Mouse (Mus musculus) stomach, postnatal 0 days (tissue): ENCODE results near the gene Pdcd7. TPM values are rescaled to one million over a fixed set of nuclear protein-coding genes. Genes with fewer than 3 reads are reported as not detected.

Source experiments
- ATAC-seq: fragments of 200-750 bp; cut with Nextera tagmentation; 2 replicates; pipeline ENCODE4 v1.8.0; 2017; ENCODE audit not compliant: low FRiP score, low TSS enrichment
- DNase-seq: peaks from one replicate; pipeline ENCODE4 v3.0.0-alpha.2; 2016; ENCODE audit warnings: low spot score
- H3K27ac ChIP-seq: fragments of 300-500 bp; sonication (generic); replicated peaks from 2 replicates; pipeline ENCODE4 v1.5.1; 2014; ENCODE audit warnings: mild to moderate bottlenecking, control low read depth
- H3K27me3 ChIP-seq: fragments of 300-500 bp; sonication (generic); 2 replicates; pipeline ENCODE4 v1.6.1; 2014; ENCODE audit warnings: low read length; ENCODE audit not compliant: control insufficient read depth, insufficient read depth
- H3K36me3 ChIP-seq: fragments of 300-500 bp; sonication (generic); 2 replicates; pipeline ENCODE4 v1.6.1; 2014; ENCODE audit warnings: low read length, mixed read lengths; ENCODE audit not compliant: control insufficient read depth, insufficient read depth
- H3K4me1 ChIP-seq: fragments of 300-500 bp; sonication (generic); replicated peaks from 2 replicates; pipeline ENCODE4 v1.6.1; 2014; ENCODE audit warnings: antibody characterized with exemption; ENCODE audit not compliant: control insufficient read depth, insufficient read depth
- H3K4me2 ChIP-seq: fragments of 300-500 bp; sonication (generic); replicated peaks from 2 replicates; pipeline ENCODE4 v1.6.1; 2014; ENCODE audit warnings: low read depth, mild to moderate bottlenecking, control low read depth, moderate library complexity
- H3K4me3 ChIP-seq: fragments of 300-500 bp; sonication (generic); 2 replicates; pipeline ENCODE4 v1.5.1; 2014; ENCODE audit warnings: low read depth, low read length, control low read depth
- H3K9ac ChIP-seq: fragments of 300-500 bp; sonication (generic); 2 replicates; pipeline ENCODE4 v1.6.1; 2014; ENCODE audit warnings: mild to moderate bottlenecking, low read length, control low read depth, mixed read lengths
- H3K9me3 ChIP-seq: fragments of 300-500 bp; sonication (generic); 2 replicates; pipeline ENCODE4 v1.6.1; 2016; ENCODE audit warnings: low read length; ENCODE audit not compliant: control insufficient read depth
- CTCF ChIP-seq: IDR thresholded peaks from 2 replicates; pipeline ENCODE4 v1.5.1; 2016; ENCODE audit warnings: antibody characterized with exemption, low read depth, mild to moderate bottlenecking, moderate library complexity
- EP300 ChIP-seq: optimal IDR thresholded peaks from 2 replicates; pipeline ENCODE3; 2016; ENCODE audit warnings: antibody characterized with exemption
- WGBS: fragments of 180-500 bp; shearing (Covaris S2); extraction: QIAGEN DNeasy Blood & Tissue Kit; methylation state at CpG from one replicate; pipeline ENCODE4 v1.1.7; 2014; 5-methylcytosine and 5-hydroxymethylcytosine counted together
- polyA plus RNA-seq: library from polyadenylated mRNA; unstranded; fragments of >200 nt; fragmentation: Nextera tagmentation; extraction: Ambion mirVana; gene quantifications from 2 replicates; pipeline ENCODE4 v1.2.1, GENCODE M21; 2015

The Pdcd7 gene
- polyA plus RNA-seq, 1 experiment from 2014 or later: 5.8 TPM

- H3K9me3 ChIP-seq: no peaks in the 10 kb centered on the region
- H3K4me1 ChIP-seq: peaks cover 6% of the 10 kb centered on the region
- DNase-seq (peak; percentile 67), ATAC-seq (peak; percentile 85)
- under 1% methylated on average over 67 of the region's 77 CpGs for WGBS
- H3K27me3 ChIP-seq: no peaks in the 10 kb centered on the region
- no peaks in the 10 kb centered on the region for H3K36me3 ChIP-seq
- H3K27ac ChIP-seq: peak overlapping the region; percentile 100
- H3K4me3 ChIP-seq: peak overlapping the region; percentile 94
- peak overlapping the region; percentile 84 for H3K4me2 ChIP-seq
- H3K9ac ChIP-seq: peak overlapping the region; percentile 98
- no peak for TF ChIP-seq CTCF
- no peak for TF ChIP-seq EP300
Measured at GRCm38 (mm10) chr9:65346476-65347111, 690 bp downstream of the Pdcd7 start.

DNA sequence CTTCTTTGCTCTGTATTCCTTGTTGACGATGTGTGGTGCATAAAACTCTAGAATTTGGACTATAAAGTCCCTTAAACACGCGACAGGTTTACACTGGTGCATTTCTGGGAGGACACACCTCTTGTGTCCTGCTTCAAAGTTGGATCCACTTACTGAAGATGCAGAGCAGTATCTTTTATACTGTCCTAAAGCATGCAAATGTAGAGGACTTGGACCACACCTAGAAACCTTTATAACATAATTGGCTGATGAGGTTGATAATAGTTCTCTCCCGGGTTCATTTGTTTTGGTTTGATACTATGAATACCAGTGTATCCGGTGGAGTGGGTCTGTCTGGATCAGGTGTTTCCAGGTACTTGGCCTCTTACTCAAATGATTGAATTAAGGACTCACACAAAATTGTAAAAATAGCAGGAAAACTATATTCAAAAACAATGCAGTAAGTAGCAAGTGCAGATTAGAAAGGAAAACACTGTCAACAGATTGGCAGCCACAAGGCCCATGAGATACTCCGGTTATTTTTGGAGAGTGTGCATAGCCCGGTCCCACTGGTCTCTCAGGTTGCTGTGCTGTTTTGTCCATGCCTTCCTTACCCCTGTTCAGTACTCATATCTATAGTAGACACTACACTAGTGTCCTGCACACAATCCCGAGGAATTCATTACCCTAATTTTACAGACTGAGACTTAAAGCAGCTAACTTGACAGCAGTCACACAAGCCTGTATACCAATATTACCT, 1.4 kb downstream of the Pdcd7 start:
- ATAC-seq (no peak), DNase-seq (no peak)
- peak overlapping the region; percentile 84 for H3K4me2 ChIP-seq
- no peaks in the 10 kb centered on the region for H3K36me3 ChIP-seq
- H3K27me3 ChIP-seq: no peaks in the 10 kb centered on the region
- H3K9ac ChIP-seq: peak overlapping the region; percentile 98
- TF ChIP-seq EP300 (no peak), CTCF (no peak)
- peak overlapping the region; percentile 100 for H3K27ac ChIP-seq
- H3K9me3 ChIP-seq: no peaks in the 10 kb centered on the region
- WGBS: 33% methylated on average over 8 of the region's 8 CpGs
- H3K4me1 ChIP-seq: peaks cover 6% of the 10 kb centered on the region
- peak overlapping the region; percentile 94 for H3K4me3 ChIP-seq

- ATAC-seq: no peak
- no peak overlapping the region for H3K4me3 ChIP-seq
- no peaks in the 10 kb centered on the region for H3K4me1 ChIP-seq
- no peak overlapping the region for H3K9ac ChIP-seq
- 77% methylated on average over 5 of the region's 5 CpGs for WGBS
- H3K36me3 ChIP-seq: peaks cover 9% of the 10 kb centered on the region
- H3K27me3 ChIP-seq: no peaks in the 10 kb centered on the region
- TF ChIP-seq CTCF: no peak
- no peak for TF ChIP-seq EP300
- no peak overlapping the region for H3K27ac ChIP-seq
- no peak for DNase-seq
- no peaks in the 10 kb centered on the region for H3K9me3 ChIP-seq
- no peak overlapping the region for H3K4me2 ChIP-seq
Measured at GRCm38 (mm10) chr9:65353251-65353650, 7.3 kb downstream of the Pdcd7 start.

GRCm38 (mm10) chr9:65356561-65356960, 10.7 kb downstream of the Pdcd7 start:
- Histone ChIP-seq H3K4me1 (no peaks in the 10 kb centered on the region), H3K27me3 (no peaks in the 10 kb centered on the region), H3K9ac (no peak overlapping the region), H3K9me3 (no peaks in the 10 kb centered on the region), H3K4me2 (no peak overlapping the region), H3K4me3 (no peak overlapping the region), H3K27ac (no peak overlapping the region), H3K36me3 (peaks cover 26% of the 10 kb centered on the region)
- WGBS: 85% methylated on average over 7 of the region's 7 CpGs
- no peak for TF ChIP-seq EP300
- no peak for TF ChIP-seq CTCF
- ATAC-seq (no peak), DNase-seq (no peak)

DNA sequence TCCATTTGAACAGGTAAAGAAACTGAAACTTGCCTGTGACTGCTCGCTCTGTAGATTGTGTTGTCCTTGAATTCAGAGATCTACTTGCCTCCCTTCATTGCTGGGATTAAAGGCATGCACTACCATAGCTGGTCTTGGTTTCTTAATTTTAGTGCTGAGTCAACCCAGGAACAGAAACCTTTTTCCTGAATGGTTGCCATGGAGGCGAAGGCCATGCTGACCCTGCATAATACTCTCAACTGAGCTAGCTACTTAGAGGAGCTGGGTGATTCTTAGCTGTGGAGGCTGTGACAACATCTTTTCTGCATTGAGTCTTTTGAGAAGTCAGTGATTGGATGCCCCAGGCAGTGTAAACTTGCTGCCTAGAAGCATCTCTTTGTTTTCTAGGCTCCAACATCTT, 11.1 kb downstream of the Pdcd7 start:
- no peak for DNase-seq
- 98% methylated on average over 2 of the region's 2 CpGs for WGBS
- no peak for TF ChIP-seq EP300
- no peak for TF ChIP-seq CTCF
- Histone ChIP-seq H3K4me3 (no peak overlapping the region), H3K27ac (no peak overlapping the region), H3K27me3 (no peaks in the 10 kb centered on the region), H3K36me3 (peaks cover 26% of the 10 kb centered on the region), H3K4me1 (no peaks in the 10 kb centered on the region), H3K9ac (no peak overlapping the region), H3K9me3 (no peaks in the 10 kb centered on the region), H3K4me2 (no peak overlapping the region)
- ATAC-seq: no peak

GRCm38 (mm10) chr9:65358956-65359480, 13.1 kb downstream of the Pdcd7 start:
- ATAC-seq (no peak), DNase-seq (no peak)
- peaks cover 26% of the 10 kb centered on the region for H3K36me3 ChIP-seq
- H3K9me3 ChIP-seq: no peaks in the 10 kb centered on the region
- no peak overlapping the region for H3K4me3 ChIP-seq
- 72% methylated on average over 1 of the region's 1 CpGs for WGBS
- H3K4me1 ChIP-seq: no peaks in the 10 kb centered on the region
- H3K27me3 ChIP-seq: no peaks in the 10 kb centered on the region
- H3K9ac ChIP-seq: no peak overlapping the region
- no peak overlapping the region for H3K27ac ChIP-seq
- H3K4me2 ChIP-seq: no peak overlapping the region
- TF ChIP-seq EP300: no peak
- TF ChIP-seq CTCF: no peak
